Mouse (Mus musculus) ES-Bruce4 (cell line): ENCODE measurements around the gene Slc22a5. TPM values are rescaled to one million over a fixed set of nuclear protein-coding genes. Genes with fewer than 3 reads are reported as not detected.
A peak's percentile ranks its signal among the peaks of the same experiment; 100 is the strongest.
"Not testable (repeated sequence)": the region's sequence is repeated elsewhere in the genome, so short reads cannot be mapped to it uniquely, and the experiment has no call there.

Experiments
- H3K27ac ChIP-seq: 2 replicates; pipeline ENCODE4 v1.5.1; 2012; ENCODE audit warnings: low read length, inconsistent platforms; ENCODE audit not compliant: insufficient read depth
- H3K27me3 ChIP-seq: 2 replicates; pipeline ENCODE4 v1.6.1; 2012; ENCODE audit warnings: mild to moderate bottlenecking, low read length, inconsistent platforms; ENCODE audit not compliant: control insufficient read depth, poor library complexity, insufficient read depth, severe bottlenecking
- H3K36me3 ChIP-seq: 2 replicates; pipeline ENCODE4 v1.6.1; 2012; ENCODE audit warnings: inconsistent platforms, mild to moderate bottlenecking, low read length, moderate library complexity; ENCODE audit not compliant: control insufficient read depth, poor library complexity, insufficient read depth, severe bottlenecking
- H3K4me1 ChIP-seq: one replicate; pipeline ENCODE4 v1.8.1; 2011; ENCODE audit warnings: low read length; ENCODE audit not compliant: control insufficient read depth, insufficient read depth
- H3K4me3 ChIP-seq: 2 replicates; pipeline ENCODE4 v1.5.1; 2011; ENCODE audit warnings: low read depth, mild to moderate bottlenecking, low read length
- H3K9ac ChIP-seq: 2 replicates; pipeline ENCODE4 v1.6.1; 2012; ENCODE audit warnings: low read depth, mild to moderate bottlenecking, inconsistent platforms; ENCODE audit not compliant: poor library complexity, severe bottlenecking
- H3K9me3 ChIP-seq: replicated peaks from 2 replicates; pipeline ENCODE4 v1.6.1; 2012; ENCODE audit warnings: mild to moderate bottlenecking, low read length, inconsistent platforms; ENCODE audit not compliant: control insufficient read depth, poor library complexity, insufficient read depth, severe bottlenecking
- CTCF ChIP-seq: IDR thresholded peaks from one replicate; pipeline ENCODE4 v1.8.1; 2011; ENCODE audit warnings: low read depth, low read length
- EP300 ChIP-seq: IDR thresholded peaks from 2 replicates; pipeline ENCODE4 v1.6.1; 2011; ENCODE audit warnings: low read depth, low read length; ENCODE audit not compliant: insufficient read depth
- POLR2A ChIP-seq: IDR thresholded peaks from one replicate; pipeline ENCODE4 v1.8.1; 2011; ENCODE audit warnings: low read length; ENCODE audit not compliant: insufficient read depth
- polyA plus RNA-seq: library from polyadenylated mRNA; stranded (reverse); fragments of >200 nt; gene quantifications from 2 replicates; pipeline ENCODE4 v1.2.4, GENCODE M21; 2011; ENCODE audit warnings: low read depth; ENCODE audit not compliant: missing spikeins, insufficient read depth, insufficient read length

The Slc22a5 gene
- polyA plus RNA-seq, 1 experiment = 7.7 TPM

- not testable (repeated sequence) for H3K9me3 ChIP-seq, H3K27me3 ChIP-seq, H3K36me3 ChIP-seq, H3K4me1 ChIP-seq, H3K27ac ChIP-seq
- Histone ChIP-seq H3K9ac (peak within 1 kb of the TSS; percentile 21; the same call in 1 of the 2 replicates), H3K4me3 (peak within 1 kb of the TSS; percentile 52)
Observed at GRCm38 (mm10) chr11:53858761-53859580, 32.5 kb downstream of the Slc22a5 start, which contains the start of gene Gm12216. TSS of gene Gm12216 (minus strand) at chr11:53859256.

- no peak overlapping the region for H3K4me3 ChIP-seq
- no peaks in the 10 kb centered on the region for H3K27me3 ChIP-seq
- H3K9ac ChIP-seq = no peak overlapping the region
- H3K27ac ChIP-seq = no peak overlapping the region
- H3K9me3 ChIP-seq = no peaks in the 10 kb centered on the region
- TF ChIP-seq CTCF (no peak), EP300 (no peak), POLR2A (no peak)
- no peaks in the 10 kb centered on the region for H3K4me1 ChIP-seq
- no peaks in the 10 kb centered on the region for H3K36me3 ChIP-seq
Observed at GRCm38 (mm10) chr11:53858058-53858760, 33.3 kb downstream of the Slc22a5 start.

GRCm38 (mm10) chr11:53853665-53854064 is 37.8 kb downstream of the Slc22a5 start:
- H3K27ac ChIP-seq = no peak overlapping the region

GRCm38 (mm10) chr11:53851795-53852194 is 39.7 kb downstream of the Slc22a5 start:
- Histone ChIP-seq H3K27ac (no peak overlapping the region), H3K9me3 (no peaks in the 10 kb centered on the region), H3K36me3 (no peaks in the 10 kb centered on the region), H3K4me3 (no peak overlapping the region), H3K27me3 (no peaks in the 10 kb centered on the region), H3K4me1 (no peaks in the 10 kb centered on the region), H3K9ac (no peak overlapping the region)
- no peak for TF ChIP-seq CTCF

More at GRCm38 (mm10) chr11:53853665-53854064, 37.8 kb downstream of the Slc22a5 start:
- H3K9me3 ChIP-seq = no peaks in the 10 kb centered on the region
- H3K9ac ChIP-seq = no peak overlapping the region
- H3K4me1 ChIP-seq = no peaks in the 10 kb centered on the region
- no peaks in the 10 kb centered on the region for H3K27me3 ChIP-seq
- H3K4me3 ChIP-seq = no peak overlapping the region
- H3K36me3 ChIP-seq = no peaks in the 10 kb centered on the region
- TF ChIP-seq EP300 = no peak
- no peak for TF ChIP-seq CTCF
- TF ChIP-seq POLR2A = no peak

- H3K4me3 ChIP-seq = peak overlapping the region; percentile 35
- no peak overlapping the region for H3K9ac ChIP-seq
- H3K36me3 ChIP-seq = no peaks in the 10 kb centered on the region
- TF ChIP-seq CTCF (peak; percentile 87), POLR2A (no peak)
- H3K27ac ChIP-seq = no peak overlapping the region
- no peaks in the 10 kb centered on the region for H3K27me3 ChIP-seq
- no peaks in the 10 kb centered on the region for H3K9me3 ChIP-seq
- H3K4me1 ChIP-seq = no peaks in the 10 kb centered on the region
Observed at GRCm38 (mm10) chr11:53849588-53850320, 41.7 kb downstream of the Slc22a5 start.

GRCm38 (mm10) chr11:53845680-53846079 is 45.8 kb downstream of the Slc22a5 start:
- H3K4me1 ChIP-seq = peaks cover under 1% of the 10 kb centered on the region
- no peak overlapping the region for H3K4me3 ChIP-seq
- no peaks in the 10 kb centered on the region for H3K9me3 ChIP-seq
- no peaks in the 10 kb centered on the region for H3K27me3 ChIP-seq
- TF ChIP-seq EP300 (no peak), CTCF (no peak), POLR2A (no peak)
- no peak overlapping the region for H3K27ac ChIP-seq
- H3K9ac ChIP-seq = no peak overlapping the region
- H3K36me3 ChIP-seq = no peaks in the 10 kb centered on the region
